Mouse (Mus musculus): ENCODE data around the gene Plekho2. TPM values are rescaled to one million over a fixed set of nuclear protein-coding genes. Genes with fewer than 3 reads are reported as not detected.

The Plekho2 gene
- polyA plus RNA-seq (2012; rRNA removed) = 5.5 and 8.3 TPM in 2 replicates

GRCm38 (mm10) chr9:65579781-65580371 lies at the start of gene Plekho2:
Plekho2 (minus strand) TSS chr9:65580040.

GRCm38 (mm10) chr9:65629025-65629766 lies 49.4 kb upstream of the Plekho2 start, which contains the start of gene Rbpms2:
Rbpms2 (plus strand) TSS chr9:65629648.

GRCm38 (mm10) chr9:65586406-65587269 lies 6.8 kb upstream of the Plekho2 start, which contains the start of gene Pif1:
Pif1 (plus strand) TSS chr9:65587160.

GRCm38 (mm10) chr9:65519807-65520504 lies 59.9 kb downstream of the Plekho2 start, which contains the start of gene Ankdd1a:
Ankdd1a (minus strand) TSS chr9:65520193.

Other genes with a start within 250 kb of the Plekho2 start
- gene Pdcd7, start 233.9 kb downstream of the Plekho2 start, polyA plus RNA-seq (2012; rRNA removed) = 15.6 and 16.1 TPM in 2 replicates
- 5.6 and 6.2 TPM in 2 replicates for gene Ubap1l, start 219.0 kb downstream of the Plekho2 start, polyA plus RNA-seq (2012; rRNA removed)
- gene Kbtbd13, start 188.4 kb downstream of the Plekho2 start, polyA plus RNA-seq (2012; rRNA removed) = 0.42 and 0.75 TPM in 2 replicates
- 6.1 and 7.1 TPM in 2 replicates for gene Rasl12, start 181.5 kb downstream of the Plekho2 start, polyA plus RNA-seq (2012; rRNA removed)
- gene Slc51b, start 157.1 kb downstream of the Plekho2 start, polyA plus RNA-seq (2012; rRNA removed) = not detected in 2 replicates
- 25.3 and 27.0 TPM in 2 replicates for gene Mtfmt, start 144.3 kb downstream of the Plekho2 start, polyA plus RNA-seq (2012; rRNA removed)
- 54.4 and 58.0 TPM in 2 replicates for gene Spg21, start 119.1 kb downstream of the Plekho2 start, polyA plus RNA-seq (2012; rRNA removed)
- gene Ankdd1a, start 59.8 kb downstream of the Plekho2 start, polyA plus RNA-seq (2012; rRNA removed) = 1.4 and 1.9 TPM in 2 replicates
- gene Pif1, start 7.1 kb upstream of the Plekho2 start, polyA plus RNA-seq (2012; rRNA removed) = 9.0 and 11.4 TPM in 2 replicates
- gene Rbpms2, start 49.6 kb upstream of the Plekho2 start, polyA plus RNA-seq (2012; rRNA removed) = 5.9 and 9.1 TPM in 2 replicates
- gene Oaz2, start 88.0 kb upstream of the Plekho2 start, polyA plus RNA-seq (2012; rRNA removed) = 204 and 216 TPM in 2 replicates
- gene Zfp609, start 247.5 kb upstream of the Plekho2 start, polyA plus RNA-seq (2012; rRNA removed) = 27.0 and 28.6 TPM in 2 replicates

Data from central nervous system, embryonic 14 days (tissue).